Mouse (Mus musculus) stomach, embryonic 14.5 days (tissue): ENCODE results near the gene Rbm24. TPM values are rescaled to one million over a fixed set of nuclear protein-coding genes. Genes with fewer than 3 reads are reported as not detected.

Experiments used
- polyA plus RNA-seq: library from polyadenylated mRNA; unstranded; fragments of >200 nt; fragmentation: Nextera tagmentation; extraction: Ambion mirVana; gene quantifications from 2 replicates; pipeline ENCODE4 v1.2.1, GENCODE M21; 2014

Gene Rbm24
- polyA plus RNA-seq, 1 experiment from 2014 or later: 1.4 TPM

Other genes with a start within 250 kb of the Rbm24 start
- gene Stmnd1, start 144.7 kb upstream of the Rbm24 start, polyA plus RNA-seq: not detected in 2 replicates
- 8.5 TPM in 2 replicates for gene Cap2, start 83.4 kb downstream of the Rbm24 start, polyA plus RNA-seq